Mouse (Mus musculus) forebrain, embryonic 14.5 days (tissue): ENCODE results near the gene Atp8b3. TPM values are rescaled to one million over a fixed set of nuclear protein-coding genes. Genes with fewer than 3 reads are reported as not detected.

ENCODE experiments used
- ATAC-seq: fragments of 200-750 bp; cut with Nextera tagmentation; 2 replicates; pipeline ENCODE4 v1.8.0; 2017; ENCODE audit warnings: mild to moderate bottlenecking, moderate library complexity
- DNase-seq: peaks from one replicate; pipeline ENCODE4 v3.0.0-alpha.2; 2015; ENCODE audit warnings: low spot score
- H3K27ac ChIP-seq: fragments of 300-500 bp; sonication (generic); 2 replicates; pipeline ENCODE4 v1.5.1; 2014; ENCODE audit warnings: low read depth, mild to moderate bottlenecking, control low read depth, low read length, moderate library complexity
- H3K27me3 ChIP-seq: fragments of 300-500 bp; sonication (generic); replicated peaks from 2 replicates; pipeline ENCODE4 v1.6.1; 2014; ENCODE audit warnings: low read length, control low read depth, mixed read lengths; ENCODE audit not compliant: control insufficient read depth, insufficient read depth
- H3K36me3 ChIP-seq: fragments of 300-500 bp; sonication (generic); 2 replicates; pipeline ENCODE4 v1.6.1; 2014; ENCODE audit warnings: low read length, control low read depth; ENCODE audit not compliant: control insufficient read depth, insufficient read depth
- H3K4me1 ChIP-seq: fragments of 300-500 bp; sonication (generic); 2 replicates; pipeline ENCODE4 v1.6.1; 2014; ENCODE audit warnings: antibody characterized with exemption, low read length, control low read depth; ENCODE audit not compliant: control insufficient read depth, insufficient read depth
- H3K4me2 ChIP-seq: fragments of 300-500 bp; sonication (generic); 2 replicates; pipeline ENCODE4 v1.6.1; 2014; ENCODE audit warnings: mild to moderate bottlenecking, control low read depth, low read length
- H3K4me3 ChIP-seq: fragments of 300-500 bp; sonication (generic); 2 replicates; pipeline ENCODE4 v1.5.1; 2014; ENCODE audit warnings: low read depth, low read length, control low read depth
- H3K9ac ChIP-seq: fragments of 300-500 bp; sonication (generic); 2 replicates; pipeline ENCODE4 v1.6.1; 2014; ENCODE audit warnings: mild to moderate bottlenecking, low read length, control low read depth, moderate library complexity
- H3K9me3 ChIP-seq: fragments of 300-500 bp; sonication (generic); replicated peaks from 2 replicates; pipeline ENCODE4 v1.6.1; 2016; ENCODE audit warnings: low read length, control low read depth, mixed read lengths; ENCODE audit not compliant: control insufficient read depth
- WGBS: fragments of 180-500 bp; shearing (Covaris S2); extraction: QIAGEN DNeasy Blood & Tissue Kit; methylation state at CpG from one replicate; pipeline ENCODE4 v1.1.7; 2014; 5-methylcytosine and 5-hydroxymethylcytosine counted together
- polyA plus RNA-seq: library from polyadenylated mRNA; unstranded; fragments of >200 nt; fragmentation: Nextera tagmentation; extraction: Ambion mirVana; gene quantifications from 2 replicates; pipeline ENCODE4 v1.2.1, GENCODE M21; 2014

The Atp8b3 gene
- polyA plus RNA-seq, 1 experiment from 2014 or later = 0.33 TPM

GRCm38 (mm10) chr10:80570871-80571836 is 32.2 kb upstream of the Atp8b3 start:
- 18% methylated on average over 30 of the region's 30 CpGs for WGBS
- Histone ChIP-seq H3K27ac (peak overlapping the region; percentile 44), H3K36me3 (peaks cover 9% of the 10 kb centered on the region; the same call in 1 of the 2 replicates), H3K4me2 (peak overlapping the region; percentile 36), H3K4me1 (peaks cover 31% of the 10 kb centered on the region), H3K9ac (peak overlapping the region; percentile 54), H3K9me3 (no peaks in the 10 kb centered on the region), H3K4me3 (peak overlapping the region; percentile 8; the same call in 1 of the 2 replicates), H3K27me3 (no peaks in the 10 kb centered on the region)
- ATAC-seq (no peak), DNase-seq (peak; percentile 33)

GRCm38 (mm10) chr10:80570419-80570818 is 31.5 kb upstream of the Atp8b3 start:
- peaks cover 9% of the 10 kb centered on the region; the same call in 1 of the 2 replicates for H3K36me3 ChIP-seq
- H3K27me3 ChIP-seq = no peaks in the 10 kb centered on the region
- no peak overlapping the region for H3K27ac ChIP-seq
- peaks cover 24% of the 10 kb centered on the region for H3K4me1 ChIP-seq
- DNase-seq (no peak), ATAC-seq (no peak)
- no peak overlapping the region for H3K4me3 ChIP-seq
- WGBS = 89% methylated on average over 10 of the region's 10 CpGs
- H3K9ac ChIP-seq = no peak overlapping the region; the same call in 1 of the 2 replicates
- H3K9me3 ChIP-seq = no peaks in the 10 kb centered on the region
- H3K4me2 ChIP-seq = no peak overlapping the region

GRCm38 (mm10) chr10:80569664-80570066 is 30.7 kb upstream of the Atp8b3 start:
- ATAC-seq (no peak), DNase-seq (no peak)
- H3K36me3 ChIP-seq = peaks cover 9% of the 10 kb centered on the region; the same call in 1 of the 2 replicates
- H3K27ac ChIP-seq = no peak overlapping the region
- no peaks in the 10 kb centered on the region for H3K9me3 ChIP-seq
- H3K9ac ChIP-seq = no peak overlapping the region
- peaks cover 24% of the 10 kb centered on the region for H3K4me1 ChIP-seq
- H3K4me3 ChIP-seq = no peak overlapping the region
- no peak overlapping the region for H3K4me2 ChIP-seq
- WGBS = 46% methylated on average over 10 of the region's 10 CpGs
- no peaks in the 10 kb centered on the region for H3K27me3 ChIP-seq

- Histone ChIP-seq H3K9ac (no peak overlapping the region), H3K27ac (no peak overlapping the region), H3K36me3 (peaks cover 9% of the 10 kb centered on the region; the same call in 1 of the 2 replicates), H3K9me3 (no peaks in the 10 kb centered on the region), H3K4me3 (no peak overlapping the region), H3K4me1 (peaks cover 19% of the 10 kb centered on the region), H3K27me3 (no peaks in the 10 kb centered on the region), H3K4me2 (no peak overlapping the region)
- DNase-seq (no peak), ATAC-seq (no peak)
- WGBS = 95% methylated on average over 29 of the region's 29 CpGs
Observed at GRCm38 (mm10) chr10:80568876-80569275, 30.0 kb upstream of the Atp8b3 start.

- H3K4me1 ChIP-seq = peaks cover 18% of the 10 kb centered on the region
- ATAC-seq (peak; percentile 75), DNase-seq (peak; percentile 89)
- H3K9me3 ChIP-seq = no peaks in the 10 kb centered on the region
- H3K27ac ChIP-seq = peak overlapping the region; percentile 71
- 12% methylated on average over 17 of the region's 17 CpGs for WGBS
- peak overlapping the region; percentile 30 for H3K4me2 ChIP-seq
- H3K36me3 ChIP-seq = peaks cover 9% of the 10 kb centered on the region; the same call in 1 of the 2 replicates
- 0 out of 2 replicates have a peak overlapping the region, but pooled peaks have one; percentile 1 for H3K4me3 ChIP-seq
- no peaks in the 10 kb centered on the region for H3K27me3 ChIP-seq
- 0 out of 2 replicates have a peak overlapping the region, but pooled peaks have one; percentile 10 for H3K9ac ChIP-seq
Observed at GRCm38 (mm10) chr10:80566375-80567092, 27.6 kb upstream of the Atp8b3 start.

- Histone ChIP-seq H3K4me3 (peak within 1 kb of the TSS; percentile 98), H3K4me2 (peak within 1 kb of the TSS; percentile 94), H3K9me3 (no peaks in the 10 kb centered on the region), H3K9ac (peak within 1 kb of the TSS; percentile 95), H3K4me1 (peaks cover 14% of the 10 kb centered on the region), H3K27ac (peak within 1 kb of the TSS; percentile 92), H3K27me3 (no peaks in the 10 kb centered on the region), H3K36me3 (no peaks in the 10 kb centered on the region; the same call in 1 of the 2 replicates)
- under 1% methylated on average over 71 of the region's 72 CpGs for WGBS
- DNase-seq = peak; percentile 97
- ATAC-seq = peak; percentile 88
Observed at GRCm38 (mm10) chr10:80561116-80561944, 22.4 kb upstream of the Atp8b3 start, which contains the start of gene Rexo1. TSS of gene Rexo1 (minus strand) at chr10:80561560.

- 2% methylated on average over 13 of the region's 13 CpGs for WGBS
- H3K9me3 ChIP-seq = no peaks in the 10 kb centered on the region
- H3K4me1 ChIP-seq = peaks cover 14% of the 10 kb centered on the region
- no peak overlapping the region for H3K27ac ChIP-seq
- no peaks in the 10 kb centered on the region; the same call in 1 of the 2 replicates for H3K36me3 ChIP-seq
- H3K9ac ChIP-seq = peak overlapping the region; percentile 95
- H3K27me3 ChIP-seq = no peaks in the 10 kb centered on the region
- H3K4me2 ChIP-seq = peak overlapping the region; percentile 94
- ATAC-seq (no peak), DNase-seq (no peak)
- peak overlapping the region; percentile 98 for H3K4me3 ChIP-seq
Observed at GRCm38 (mm10) chr10:80560621-80561020, 21.7 kb upstream of the Atp8b3 start.

- Histone ChIP-seq H3K36me3 (no peaks in the 10 kb centered on the region), H3K27ac (no peak overlapping the region), H3K4me2 (no peak overlapping the region), H3K4me1 (peaks cover 14% of the 10 kb centered on the region), H3K9ac (no peak overlapping the region), H3K27me3 (no peaks in the 10 kb centered on the region), H3K9me3 (no peaks in the 10 kb centered on the region), H3K4me3 (no peak overlapping the region)
- DNase-seq = no peak
- WGBS = 91% methylated on average over 7 of the region's 7 CpGs
- no peak for ATAC-seq
Observed at GRCm38 (mm10) chr10:80559431-80559830, 20.5 kb upstream of the Atp8b3 start.
